Mouse (Mus musculus) CH12.LX (cell line): ENCODE measurements around the gene Slc15a3.

Experiments
- CTCF ChIP-seq, 2 experiments: IDR thresholded peaks in 1 of 2; conservative IDR thresholded peaks in 1 of 2; 2 replicates each; pipeline ENCODE4 v1.5.1; 2011 to 2012; ENCODE audit warnings: low read depth in 2 of 2, low read length in 2 of 2, improper control_type of control experiment in 1 of 2, inconsistent platforms in 1 of 2, mild to moderate bottlenecking in 1 of 2, moderate library complexity in 1 of 2
- MEF2A ChIP-seq: IDR thresholded peaks from 2 replicates; pipeline ENCODE4 v1.6.1; 2014; ENCODE audit warnings: low read depth, mild to moderate bottlenecking, inconsistent platforms, low read length, improper control_type of control experiment, borderline replicate concordance

GRCm38 (mm10) chr19:10804850-10805660 is 34.5 kb upstream of the Slc15a3 start:
- TF ChIP-seq MEF2A = no peak
- no peak for TF ChIP-seq CTCF (conservative IDR thresholded peaks at IDR 0.05 in 1 of 2, IDR thresholded peaks at IDR 0.05 in 1 of 2; ENCODE audit: low read depth in 2 of 2, low read length in 2 of 2)
